Mouse (Mus musculus) kidney, adult 9 months (tissue): ENCODE results near the gene Itgam.
"Not testable (repeated sequence)": the region's sequence is repeated elsewhere in the genome, so short reads cannot be mapped to it uniquely, and the experiment has no call there.

Experiments
- DNase-seq: peaks from one replicate; pipeline ENCODE4 v3.0.0; 2022

Itgam gene

GRCm38 (mm10) chr7:128136927-128137326 lies 74.5 kb downstream of the Itgam start:
- no peak for DNase-seq

- DNase-seq: no peak
These were observed 77.2 kb downstream of the Itgam start for GRCm38 (mm10) chr7:128139611-128140010.

GRCm38 (mm10) chr7:128150970-128151369 lies 88.5 kb downstream of the Itgam start:
- DNase-seq: no peak

GRCm38 (mm10) chr7:128154076-128154475 lies 91.6 kb downstream of the Itgam start, which contains the start of gene Itgad:
Gene Itgad, plus strand, starts transcription at chr7:128154376.
- DNase-seq: no peak

GRCm38 (mm10) chr7:128154924-128155323 lies 92.5 kb downstream of the Itgam start:
- no peak for DNase-seq

- DNase-seq: not testable (repeated sequence)
These were observed 96.4 kb downstream of the Itgam start for GRCm38 (mm10) chr7:128158688-128159354.

GRCm38 (mm10) chr7:128164001-128164400 lies 101.6 kb downstream of the Itgam start:
- no peak for DNase-seq

- DNase-seq: no peak
These were observed 104.0 kb downstream of the Itgam start for GRCm38 (mm10) chr7:128166391-128166790.
